Mouse (Mus musculus) cerebellum, postnatal 4 days (tissue): ENCODE data around the gene Tm4sf5.

Experiments
- DNase-seq, 2 experiments: peaks; one replicate each; pipeline ENCODE4 v3.0.0; 2022; ENCODE audit warnings: low spot score in 2 of 2, mixed read lengths in 1 of 2

Tm4sf5 gene

GRCm38 (mm10) chr11:70541415-70541814 is 36.4 kb downstream of the Tm4sf5 start:
- peak in 1 of 2 experiments; percentile 18 for DNase-seq

GRCm38 (mm10) chr11:70544496-70544895 is 39.5 kb downstream of the Tm4sf5 start:
- no peak for DNase-seq

- DNase-seq = no peak
These were observed 46.5 kb downstream of the Tm4sf5 start for GRCm38 (mm10) chr11:70551526-70551925.

GRCm38 (mm10) chr11:70553940-70554339 is 48.9 kb downstream of the Tm4sf5 start:
- DNase-seq = no peak

GRCm38 (mm10) chr11:70557545-70557944 is 52.5 kb downstream of the Tm4sf5 start:
- DNase-seq = no peak
